Mouse (Mus musculus) lung, postnatal 14 days (tissue): ENCODE measurements around the gene Atg2a.

Experiments
- DNase-seq: peaks from one replicate; pipeline ENCODE4 v3.0.0; 2021

Atg2a gene

GRCm38 (mm10) chr19:6241274-6242107 lies at the start of gene Atg2a:
Atg2a (plus strand) TSS chr19:6241668.
- DNase-seq, result peak; percentile 99

- DNase-seq, result no peak
Measured at GRCm38 (mm10) chr19:6204265-6204664, 37.2 kb upstream of the Atg2a start.

- peak; percentile 39 for DNase-seq
Measured at GRCm38 (mm10) chr19:6206716-6207115, 34.8 kb upstream of the Atg2a start.

GRCm38 (mm10) chr19:6216046-6216705 lies 25.3 kb upstream of the Atg2a start:
- no peak for DNase-seq

- no peak for DNase-seq
Measured at GRCm38 (mm10) chr19:6218606-6219005, 22.9 kb upstream of the Atg2a start.

- DNase-seq, result no peak
Measured at GRCm38 (mm10) chr19:6226135-6226534, 15.3 kb upstream of the Atg2a start, which contains the start of gene Gpha2. Gpha2 (plus strand) TSS chr19:6226380.

- DNase-seq, result no peak
Measured at GRCm38 (mm10) chr19:6226763-6227162, 14.7 kb upstream of the Atg2a start.

- DNase-seq, result no peak
Measured at GRCm38 (mm10) chr19:6227864-6228263, 13.6 kb upstream of the Atg2a start.

- DNase-seq, result no peak
Measured at GRCm38 (mm10) chr19:6230411-6230810, 11.1 kb upstream of the Atg2a start.

- no peak for DNase-seq
Measured at GRCm38 (mm10) chr19:6231036-6231435, 10.4 kb upstream of the Atg2a start.

- DNase-seq, result no peak
Measured at GRCm38 (mm10) chr19:6233647-6234046, 7.8 kb upstream of the Atg2a start.

GRCm38 (mm10) chr19:6234337-6235083 lies 7.0 kb upstream of the Atg2a start:
- peak; percentile 13 for DNase-seq

- peak; percentile 97 for DNase-seq
Measured at GRCm38 (mm10) chr19:6235084-6236052, 6.1 kb upstream of the Atg2a start, which contains the start of gene Ppp2r5b. Ppp2r5b (minus strand) TSS chr19:6235872.

- DNase-seq, result peak; percentile 93
Measured at GRCm38 (mm10) chr19:6236053-6236441, 5.4 kb upstream of the Atg2a start.

GRCm38 (mm10) chr19:6236842-6237241 lies 4.6 kb upstream of the Atg2a start:
- DNase-seq, result no peak

- no peak for DNase-seq
Measured at GRCm38 (mm10) chr19:6238740-6239139, 2.7 kb upstream of the Atg2a start.

- no peak for DNase-seq
Measured at GRCm38 (mm10) chr19:6240136-6240535, 1.3 kb upstream of the Atg2a start.

- DNase-seq, result no peak
Measured at GRCm38 (mm10) chr19:6240725-6241124, 743 bp upstream of the Atg2a start.

GRCm38 (mm10) chr19:6242281-6242680 lies 813 bp downstream of the Atg2a start:
- peak; percentile 57 for DNase-seq

- DNase-seq, result no peak
Measured at GRCm38 (mm10) chr19:6243226-6243625, 1.8 kb downstream of the Atg2a start.

- no peak for DNase-seq
Measured at GRCm38 (mm10) chr19:6245806-6246205, 4.3 kb downstream of the Atg2a start.
